Mouse (Mus musculus) limb, embryonic 11.5 days (tissue): ENCODE results near the gene Uvssa. TPM values are rescaled to one million over a fixed set of nuclear protein-coding genes. Genes with fewer than 3 reads are reported as not detected.

Experiments used
- ATAC-seq: fragments of 200-750 bp; cut with Nextera tagmentation; 2 replicates; pipeline ENCODE4 v1.8.0; 2017; ENCODE audit warnings: low read depth; ENCODE audit not compliant: insufficient number of reproducible peaks, low FRiP score, low TSS enrichment
- DNase-seq: peaks from one replicate; pipeline ENCODE4 v3.0.0-alpha.2; 2015; ENCODE audit warnings: low spot score
- H3K27ac ChIP-seq: fragments of 300-500 bp; sonication (generic); replicated peaks from 2 replicates; pipeline ENCODE4 v1.5.1; 2014; ENCODE audit warnings: low read depth, mild to moderate bottlenecking, low read length
- H3K27me3 ChIP-seq: fragments of 300-500 bp; sonication (generic); 2 replicates; pipeline ENCODE4 v1.6.1; 2014; ENCODE audit warnings: mild to moderate bottlenecking, low read length, mixed read lengths; ENCODE audit not compliant: control insufficient read depth, insufficient read depth
- H3K36me3 ChIP-seq: fragments of 300-500 bp; sonication (generic); 2 replicates; pipeline ENCODE4 v1.6.1; 2014; ENCODE audit warnings: mild to moderate bottlenecking, low read length, moderate library complexity, mixed read lengths; ENCODE audit not compliant: control insufficient read depth, insufficient read depth
- H3K4me1 ChIP-seq: fragments of 300-500 bp; sonication (generic); 2 replicates; pipeline ENCODE4 v1.6.1; 2014; ENCODE audit warnings: low read length, mixed read lengths; ENCODE audit not compliant: control insufficient read depth, insufficient read depth
- H3K4me2 ChIP-seq: fragments of 300-500 bp; sonication (generic); 2 replicates; pipeline ENCODE4 v1.6.1; 2014; ENCODE audit warnings: low read depth, mild to moderate bottlenecking, moderate library complexity; ENCODE audit not compliant: severe bottlenecking
- H3K4me3 ChIP-seq: fragments of 300-500 bp; sonication (generic); 2 replicates; pipeline ENCODE4 v1.5.1; 2014; ENCODE audit warnings: low read depth, low read length
- H3K9ac ChIP-seq: fragments of 300-500 bp; sonication (generic); 2 replicates; pipeline ENCODE4 v1.6.1; 2014; ENCODE audit warnings: mild to moderate bottlenecking, low read length
- H3K9me3 ChIP-seq: fragments of 300-500 bp; sonication (generic); 2 replicates; pipeline ENCODE4 v1.6.1; 2016; ENCODE audit warnings: low read length; ENCODE audit not compliant: control insufficient read depth
- WGBS: fragments of 180-500 bp; shearing (Covaris S2); extraction: QIAGEN DNeasy Blood & Tissue Kit; methylation state at CpG from one replicate; pipeline ENCODE4 v1.1.7; 2014; 5-methylcytosine and 5-hydroxymethylcytosine counted together
- polyA plus RNA-seq: library from polyadenylated mRNA; unstranded; fragments of >200 nt; fragmentation: Nextera tagmentation; extraction: Ambion mirVana; gene quantifications from 2 replicates; pipeline ENCODE4 v1.2.1, GENCODE M21; 2014

The Uvssa gene
- polyA plus RNA-seq, 1 experiment from 2014 or later = 8.6 TPM

DNA sequence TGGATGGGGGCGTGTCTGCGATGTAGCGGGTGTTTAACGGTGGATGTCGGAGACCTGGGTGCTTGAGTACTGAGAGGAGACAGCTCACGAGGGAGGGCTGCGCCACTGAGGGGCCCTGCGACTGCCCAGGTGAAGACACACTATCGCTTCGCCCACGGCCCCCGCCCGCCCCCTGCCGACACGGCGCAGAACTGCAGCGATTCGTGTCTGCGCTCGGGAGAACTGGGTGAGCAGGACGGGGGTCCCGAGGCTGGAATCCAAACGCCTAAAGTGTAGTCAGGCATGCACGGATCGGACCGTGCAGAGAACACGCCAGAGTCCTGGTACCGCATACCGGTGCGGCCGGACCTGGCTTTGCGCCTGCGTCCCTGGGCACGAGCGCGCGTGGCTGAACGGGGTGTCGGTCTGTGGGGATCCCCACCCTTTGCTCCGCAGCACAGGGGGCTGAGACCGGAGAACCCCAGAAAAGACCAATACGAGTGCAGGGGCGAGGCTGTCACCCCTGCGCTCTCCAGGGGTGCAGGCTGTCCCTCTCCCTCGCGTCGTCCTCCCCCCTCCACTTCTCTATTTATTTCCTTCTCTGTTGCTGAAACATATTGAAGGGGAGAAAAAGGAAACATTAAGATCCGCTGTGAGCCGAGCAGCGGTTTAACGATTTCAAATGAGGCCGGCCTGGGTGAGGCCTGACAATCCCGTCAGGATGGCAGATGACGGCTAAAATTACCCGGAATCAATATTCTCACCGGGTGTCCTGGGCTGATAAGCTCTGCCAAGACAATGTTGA lies 64.8 kb downstream of the Uvssa start:
- Histone ChIP-seq H3K27ac (no peak overlapping the region), H3K4me1 (no peaks in the 10 kb centered on the region), H3K27me3 (peaks cover 33% of the 10 kb centered on the region), H3K4me2 (peak overlapping the region; percentile 47), H3K9me3 (no peaks in the 10 kb centered on the region), H3K4me3 (peak overlapping the region; percentile 20), H3K9ac (no peak overlapping the region), H3K36me3 (no peaks in the 10 kb centered on the region)
- DNase-seq = peak; percentile 85
- no peak for ATAC-seq
- WGBS = 6% methylated on average over 55 of the region's 56 CpGs

DNA sequence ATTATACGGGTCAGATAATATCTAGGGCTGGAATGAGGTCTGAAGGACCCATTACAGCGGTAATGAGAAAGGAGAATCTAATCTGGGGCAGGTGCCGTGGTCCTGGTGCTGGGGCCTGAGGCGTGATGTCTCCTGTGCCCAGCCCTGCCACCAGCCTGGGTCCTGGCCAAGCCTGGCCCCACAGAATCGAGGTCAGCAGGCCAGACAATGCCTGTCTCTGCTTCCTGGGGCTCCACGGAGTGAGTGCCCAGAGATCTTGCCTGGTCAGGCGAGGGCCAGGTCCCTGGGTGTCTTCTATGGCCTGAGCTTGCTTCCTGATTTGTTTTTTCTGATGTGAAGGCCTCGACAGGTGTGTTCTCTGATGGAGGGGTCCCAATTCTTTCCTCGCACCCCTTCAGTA lies 65.4 kb downstream of the Uvssa start:
- Histone ChIP-seq H3K27ac (no peak overlapping the region), H3K36me3 (no peaks in the 10 kb centered on the region), H3K4me3 (no peak overlapping the region), H3K4me2 (no peak overlapping the region), H3K9ac (no peak overlapping the region), H3K4me1 (no peaks in the 10 kb centered on the region), H3K27me3 (peaks cover 33% of the 10 kb centered on the region), H3K9me3 (no peaks in the 10 kb centered on the region)
- 54% methylated on average over 9 of the region's 9 CpGs for WGBS
- ATAC-seq = no peak
- no peak for DNase-seq

DNA sequence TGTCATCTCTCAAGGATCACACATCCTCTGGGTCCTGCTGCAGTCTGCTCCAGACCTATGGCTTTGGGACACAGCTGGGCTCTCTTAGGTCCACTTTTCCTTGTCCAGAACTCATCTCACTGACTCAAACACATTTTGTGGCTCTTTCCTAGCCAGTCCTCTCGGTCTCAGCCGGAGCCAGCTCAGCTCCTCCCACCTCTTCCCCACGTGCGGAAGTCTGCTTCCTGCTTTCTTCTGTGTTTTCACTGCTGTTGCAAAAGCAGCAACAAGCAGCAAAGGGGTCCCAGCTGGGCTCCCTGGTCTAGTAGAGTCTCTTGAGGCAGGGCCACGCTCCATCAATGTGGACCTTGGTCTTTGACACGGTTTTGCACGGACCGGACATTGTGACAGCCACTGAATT lies 77.4 kb downstream of the Uvssa start:
- DNase-seq = no peak
- Histone ChIP-seq H3K4me1 (no peaks in the 10 kb centered on the region), H3K9ac (no peak overlapping the region), H3K27ac (no peak overlapping the region), H3K9me3 (no peaks in the 10 kb centered on the region), H3K27me3 (no peaks in the 10 kb centered on the region), H3K4me3 (no peak overlapping the region), H3K36me3 (no peaks in the 10 kb centered on the region), H3K4me2 (no peak overlapping the region)
- 57% methylated on average over 8 of the region's 8 CpGs for WGBS
- no peak for ATAC-seq

DNA sequence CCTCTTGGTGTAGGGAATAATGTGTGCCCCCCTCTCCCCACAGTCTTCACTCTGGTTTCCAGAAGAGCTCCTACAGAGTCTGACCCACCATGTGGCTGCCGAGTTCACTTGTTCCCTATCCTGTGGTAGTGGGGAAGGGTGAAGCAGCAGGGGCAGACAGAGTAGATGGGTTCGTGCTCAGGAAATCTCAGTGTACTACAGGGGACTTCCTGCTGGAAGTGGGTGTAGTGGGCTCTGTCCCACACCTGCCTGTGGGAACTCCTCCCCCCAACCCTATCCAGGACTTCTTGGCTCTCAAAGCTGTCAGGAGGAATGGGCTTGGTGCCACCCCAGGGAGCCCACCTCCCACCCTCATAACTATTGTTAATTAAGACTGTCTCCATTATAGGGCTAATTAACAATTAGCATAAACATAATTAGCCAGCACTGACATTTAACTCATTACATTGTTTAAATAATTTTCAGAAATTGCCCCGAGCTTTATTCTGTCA lies 79.8 kb downstream of the Uvssa start:
- no peak overlapping the region for H3K4me2 ChIP-seq
- ATAC-seq (no peak), DNase-seq (no peak)
- no peak overlapping the region for H3K4me3 ChIP-seq
- H3K4me1 ChIP-seq = no peaks in the 10 kb centered on the region
- no peaks in the 10 kb centered on the region for H3K36me3 ChIP-seq
- 60% methylated on average over 3 of the region's 3 CpGs for WGBS
- H3K9ac ChIP-seq = no peak overlapping the region
- H3K27ac ChIP-seq = no peak overlapping the region
- no peaks in the 10 kb centered on the region for H3K27me3 ChIP-seq
- H3K9me3 ChIP-seq = no peaks in the 10 kb centered on the region

DNA sequence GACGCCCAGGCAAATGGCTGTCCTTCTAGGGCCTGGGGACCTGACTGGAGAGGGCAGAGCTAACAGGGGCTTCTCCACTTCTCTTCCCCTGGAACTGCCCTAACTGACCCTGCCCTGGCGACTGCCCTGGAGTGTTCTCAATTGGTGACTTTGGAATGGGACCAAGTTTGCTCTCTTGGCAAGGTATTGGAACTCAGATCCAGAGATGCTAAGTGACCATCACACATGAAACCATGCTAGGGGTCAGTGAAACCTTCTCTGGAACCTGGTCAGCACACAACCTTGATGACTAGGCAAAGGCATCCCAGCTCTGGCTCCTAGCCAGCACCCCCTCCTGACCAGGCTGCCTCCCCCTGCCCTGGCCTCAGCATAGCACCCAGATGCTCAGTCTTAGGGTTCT lies 80.8 kb downstream of the Uvssa start:
- WGBS = 70% methylated on average over 2 of the region's 2 CpGs
- ATAC-seq = no peak

DNA sequence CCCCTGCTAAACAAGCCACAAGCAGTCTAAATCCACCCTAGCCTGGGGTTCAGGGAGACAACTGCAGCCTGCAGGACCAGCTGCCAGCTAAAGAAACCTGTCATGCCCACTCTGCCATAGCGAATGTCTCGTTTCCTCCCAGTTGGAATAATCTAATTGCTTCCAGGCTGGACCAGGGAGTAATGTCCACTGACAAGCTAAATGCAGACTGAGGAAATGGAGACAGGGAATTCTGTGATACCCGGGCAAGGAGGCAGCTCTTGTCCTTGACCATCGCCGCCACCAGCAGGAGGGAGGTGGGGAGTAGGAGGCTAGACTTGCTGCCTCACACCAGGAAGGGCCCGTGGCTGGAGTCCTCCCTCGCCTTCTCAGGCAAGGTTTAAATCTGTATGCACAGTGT lies 86.0 kb downstream of the Uvssa start:
- Histone ChIP-seq H3K27me3 (peaks cover 2% of the 10 kb centered on the region; the same call in 1 of the 2 replicates), H3K9ac (no peak overlapping the region), H3K9me3 (no peaks in the 10 kb centered on the region), H3K4me3 (no peak overlapping the region), H3K4me2 (no peak overlapping the region), H3K36me3 (no peaks in the 10 kb centered on the region), H3K4me1 (no peaks in the 10 kb centered on the region), H3K27ac (no peak overlapping the region)
- ATAC-seq = no peak
- WGBS = 66% methylated on average over 7 of the region's 7 CpGs
- DNase-seq = no peak

More for the DNA sequence above, 80.8 kb downstream of the Uvssa start:
- Histone ChIP-seq H3K4me3 (no peak overlapping the region), H3K4me1 (no peaks in the 10 kb centered on the region), H3K9me3 (no peaks in the 10 kb centered on the region), H3K27me3 (no peaks in the 10 kb centered on the region), H3K4me2 (no peak overlapping the region), H3K36me3 (no peaks in the 10 kb centered on the region), H3K9ac (no peak overlapping the region), H3K27ac (no peak overlapping the region)
- no peak for DNase-seq

DNA sequence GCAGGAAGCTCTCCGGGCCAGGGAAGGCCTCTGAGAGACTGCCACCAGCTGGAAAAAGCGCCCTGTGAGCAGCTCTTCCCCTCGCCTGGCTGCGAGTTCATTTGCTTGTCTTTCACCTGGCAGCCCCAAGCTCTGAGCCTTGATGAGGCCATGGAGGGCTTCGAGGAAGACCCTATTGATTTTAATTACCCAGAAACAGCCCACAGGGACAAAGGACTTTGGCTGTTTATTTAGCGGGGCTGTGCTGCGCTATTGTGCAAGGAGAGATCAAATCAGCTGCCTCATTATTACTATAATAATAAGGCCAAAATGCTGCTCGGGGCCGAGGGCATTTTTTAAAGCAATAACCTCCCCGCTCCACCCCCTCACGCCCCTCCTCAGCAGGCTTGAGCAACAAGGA lies 87.1 kb downstream of the Uvssa start:
- no peaks in the 10 kb centered on the region for H3K36me3 ChIP-seq
- H3K4me1 ChIP-seq = no peaks in the 10 kb centered on the region
- no peak overlapping the region for H3K9ac ChIP-seq
- peaks cover 2% of the 10 kb centered on the region; the same call in 1 of the 2 replicates for H3K27me3 ChIP-seq
- H3K4me3 ChIP-seq = no peak overlapping the region
- H3K9me3 ChIP-seq = no peaks in the 10 kb centered on the region
- no peak overlapping the region for H3K27ac ChIP-seq
- ATAC-seq (no peak), DNase-seq (no peak)
- H3K4me2 ChIP-seq = no peak overlapping the region
- 54% methylated on average over 11 of the region's 11 CpGs for WGBS
